Mouse (Mus musculus): ENCODE results near the gene Sbds.

GRCm38 (mm10) chr5:130273046-130273445 is 17.7 kb upstream of the Sbds start:
- no peak for TF ChIP-seq POLR2A (IDR thresholded peaks at IDR 0.05; ENCODE audit: insufficient read depth, low read depth, low read length)
- TF ChIP-seq CTCF (IDR thresholded peaks at IDR 0.05): no peak
- TF ChIP-seq EP300 (IDR thresholded peaks at IDR 0.05; ENCODE audit: insufficient read depth, low read depth, low read length): no peak
